19 mouse cellular contexts compared by ENCODE assay signal in genomic region chr5:75918139-75918538, GRCm38 (mm10).
DNase-seq lines count a peak whose midpoint lies in the region; ATAC-seq lines count a peak whose summit lies in the region.
"Had no signal": no experiment of that assay in that cellular context is flagged by ENCODE, and none has a peak within 500 bp of the region (broad histone marks: within the 10 kb centered on the region; RNA-seq: fewer than 3 reads in every experiment).

No protein-coding gene starts in this region.

- H3K27me3 ChIP-seq in heart, embryonic 11.5 days (ENCODE audit: control insufficient read depth, insufficient read depth, low read length): no peaks in the 10 kb centered on the region
- H3K27me3 ChIP-seq in kidney, embryonic 15.5 days: no peaks in the 10 kb centered on the region
- no peaks in the 10 kb centered on the region for H3K27me3 ChIP-seq in midbrain, embryonic 11.5 days (ENCODE audit: control insufficient read depth, insufficient read depth, low read length)
- H3K27me3 ChIP-seq in midbrain, embryonic 13.5 days: no peaks in the 10 kb centered on the region
- H3K27me3 ChIP-seq: embryonic facial prominence, embryonic 12.5 days; hindbrain, embryonic 15.5 days; intestine, embryonic 15.5 days; neural tube, embryonic 12.5 days had no signal

- WGBS in heart, embryonic 11.5 days (ENCODE audit: insufficient replicate concordance): 72% methylated on average over 7 of the region's 7 CpGs
- 80% methylated on average over 7 of the region's 7 CpGs for WGBS in kidney, embryonic 15.5 days
- WGBS in midbrain, embryonic 11.5 days: 82% methylated on average over 7 of the region's 7 CpGs
- WGBS in midbrain, embryonic 13.5 days: 88% methylated on average over 7 of the region's 7 CpGs

- no peak overlapping the region for H3K9ac ChIP-seq in heart, embryonic 11.5 days (ENCODE audit: low read depth, low read length)
- no peak overlapping the region for H3K9ac ChIP-seq in kidney, embryonic 15.5 days
- no peak overlapping the region for H3K9ac ChIP-seq in midbrain, embryonic 11.5 days (ENCODE audit: low read length)
- H3K9ac ChIP-seq in midbrain, embryonic 13.5 days (replicated peaks): no peak overlapping the region
- H3K9ac ChIP-seq: embryonic facial prominence, embryonic 12.5 days; hindbrain, embryonic 15.5 days; intestine, embryonic 15.5 days; liver, embryonic 14.5 days; neural tube, embryonic 12.5 days had no signal

- no peak overlapping the region for H3K4me2 ChIP-seq in heart, embryonic 11.5 days
- H3K4me2 ChIP-seq in kidney, embryonic 15.5 days: no peak overlapping the region
- no peak overlapping the region for H3K4me2 ChIP-seq in midbrain, embryonic 11.5 days
- H3K4me2 ChIP-seq in midbrain, embryonic 13.5 days (replicated peaks): no peak overlapping the region
- H3K4me2 ChIP-seq: embryonic facial prominence, embryonic 12.5 days; hindbrain, embryonic 15.5 days; intestine, embryonic 15.5 days; neural tube, embryonic 12.5 days had no signal

- peak; percentile 95 for DNase-seq in heart, adult 11 months
- no peak for DNase-seq in kidney, adult 11 months
- DNase-seq in midbrain, embryonic 11.5 days (ENCODE audit: low spot score, missing footprints): peak; percentile 53
- DNase-seq in frontal cortex, postnatal 14 days (ENCODE audit: low spot score in 2 of 2): no peak
- DNase-seq: B cell, adult 2 months; cerebellum, adult 9-11 months; heart, postnatal 36 days had no signal

- H3K27ac ChIP-seq in heart, embryonic 11.5 days (ENCODE audit: low read depth, low read length): no peak overlapping the region
- H3K27ac ChIP-seq in kidney, embryonic 15.5 days: 0 out of 2 replicates have a peak overlapping the region, but pooled peaks have one; percentile 25
- no peak overlapping the region for H3K27ac ChIP-seq in midbrain, embryonic 11.5 days (ENCODE audit: low read depth, low read length)
- H3K27ac ChIP-seq in midbrain, embryonic 13.5 days: no peak overlapping the region
- H3K27ac ChIP-seq: embryonic facial prominence, embryonic 12.5 days; hindbrain, embryonic 15.5 days; intestine, embryonic 15.5 days; liver, embryonic 14.5 days; macrophage; midbrain, embryonic 10.5 days; neural tube, embryonic 12.5 days; stomach, postnatal 0 days had no signal

- no peak for ATAC-seq in heart, embryonic 11.5 days (replicated peaks; ENCODE audit: insufficient number of reproducible peaks, low FRiP score, low TSS enrichment)
- ATAC-seq in kidney, embryonic 15.5 days (replicated peaks; ENCODE audit: low FRiP score): no peak
- ATAC-seq in midbrain, embryonic 11.5 days (ENCODE audit: low FRiP score): no peak
- no peak for ATAC-seq in midbrain, embryonic 13.5 days
- ATAC-seq: forebrain, embryonic 14.5 days; intestine, embryonic 15.5 days had no signal

- H3K4me3 ChIP-seq in heart, embryonic 11.5 days (ENCODE audit: low read depth, low read length): no peak overlapping the region
- no peak overlapping the region for H3K4me3 ChIP-seq in kidney, embryonic 15.5 days (replicated peaks)
- H3K4me3 ChIP-seq in midbrain, embryonic 11.5 days (ENCODE audit: low read depth, low read length): no peak overlapping the region
- no peak overlapping the region for H3K4me3 ChIP-seq in midbrain, embryonic 13.5 days (replicated peaks)
- H3K4me3 ChIP-seq: embryonic facial prominence, embryonic 12.5 days; hindbrain, embryonic 15.5 days; intestine, embryonic 15.5 days; midbrain, embryonic 10.5 days; neural tube, embryonic 12.5 days had no signal

- no peaks in the 10 kb centered on the region for H3K9me3 ChIP-seq in heart, embryonic 11.5 days (replicated peaks; ENCODE audit: control insufficient read depth, low read length)
- no peaks in the 10 kb centered on the region for H3K9me3 ChIP-seq in kidney, embryonic 15.5 days (replicated peaks)
- no peaks in the 10 kb centered on the region for H3K9me3 ChIP-seq in midbrain, embryonic 11.5 days (ENCODE audit: control insufficient read depth, low read length)
- H3K9me3 ChIP-seq in midbrain, embryonic 13.5 days: no peaks in the 10 kb centered on the region
- H3K9me3 ChIP-seq: embryonic facial prominence, embryonic 12.5 days; hindbrain, embryonic 15.5 days; intestine, embryonic 15.5 days; midbrain, embryonic 10.5 days; neural tube, embryonic 12.5 days had no signal

- peaks cover 15% of the 10 kb centered on the region for H3K4me1 ChIP-seq in heart, embryonic 11.5 days (ENCODE audit: control insufficient read depth, insufficient read depth, low read length)
- H3K4me1 ChIP-seq in kidney, embryonic 15.5 days: peaks cover 18% of the 10 kb centered on the region
- H3K4me1 ChIP-seq in midbrain, embryonic 11.5 days (ENCODE audit: control insufficient read depth, insufficient read depth, low read length): no peaks in the 10 kb centered on the region
- H3K4me1 ChIP-seq in midbrain, embryonic 13.5 days (replicated peaks): no peaks in the 10 kb centered on the region
- H3K4me1 ChIP-seq: embryonic facial prominence, embryonic 12.5 days; hindbrain, embryonic 15.5 days; intestine, embryonic 15.5 days; neural tube, embryonic 12.5 days had no signal

- no peaks in the 10 kb centered on the region for H3K36me3 ChIP-seq in heart, embryonic 11.5 days (ENCODE audit: control insufficient read depth, insufficient read depth, low read length)
- H3K36me3 ChIP-seq in kidney, embryonic 15.5 days: no peaks in the 10 kb centered on the region
- H3K36me3 ChIP-seq in midbrain, embryonic 11.5 days (ENCODE audit: control insufficient read depth, insufficient read depth, low read length): no peaks in the 10 kb centered on the region
- no peaks in the 10 kb centered on the region for H3K36me3 ChIP-seq in midbrain, embryonic 13.5 days
- H3K36me3 ChIP-seq: embryonic facial prominence, embryonic 12.5 days; hindbrain, embryonic 15.5 days; intestine, embryonic 15.5 days; midbrain, embryonic 10.5 days; neural tube, embryonic 12.5 days had no signal

Comparison
In these comparisons a context has a peak if more than half of its experiments do, and no peak if none do; other contexts are left out.
1. DNase-seq: peak in heart, adult 11 months (single experiment) and midbrain, embryonic 11.5 days (single experiment); none in kidney, adult 11 months (single experiment) and frontal cortex, postnatal 14 days (0 of 2).